Mouse (Mus musculus): ENCODE data around the gene Acbd5.

GRCm38 (mm10) chr2:23077693-23078092, 9.7 kb downstream of the Acbd5 start:
- no peak for TF ChIP-seq CTCF (IDR thresholded peaks at IDR 0.05; ENCODE audit: low read depth)
- TF ChIP-seq EP300 (optimal IDR thresholded peaks at IDR 0.05), result no peak
